Mouse (Mus musculus): ENCODE measurements around the gene Nudt16l1. TPM values are rescaled to one million over a fixed set of nuclear protein-coding genes. Genes with fewer than 3 reads are reported as not detected.

Gene Nudt16l1
- polyA plus RNA-seq, 1 experiment: 46.1 TPM

- peaks cover 25% of the 10 kb centered on the region for H3K36me3 ChIP-seq (ENCODE audit: control insufficient read depth, insufficient read depth)
- H3K79me2 ChIP-seq (ENCODE audit: control insufficient read depth, insufficient read depth): peaks cover 7% of the 10 kb centered on the region
Observed at GRCm38 (mm10) chr16:4937351-4938190, 990 bp upstream of the Nudt16l1 start.

GRCm38 (mm10) chr16:4938989-4939388 lies 428 bp downstream of the Nudt16l1 start:
- Histone ChIP-seq H3K27me3 (ENCODE audit: control insufficient read depth, insufficient read depth, insufficient read length) (no peaks in the 10 kb centered on the region), H3ac (ENCODE audit: control insufficient read depth, insufficient read length) (peak overlapping the region; percentile 35), H3K36me3 (ENCODE audit: control insufficient read depth, insufficient read depth) (peaks cover 19% of the 10 kb centered on the region), H3K79me2 (ENCODE audit: control insufficient read depth, insufficient read depth) (peaks cover 7% of the 10 kb centered on the region), H3K4me2 (ENCODE audit: low read depth) (peak overlapping the region; percentile 73), H3K4me3 (peak overlapping the region; percentile 87)
- no peak for TF ChIP-seq MYOD1 (IDR thresholded peaks at IDR 0.05; ENCODE audit: control insufficient read depth in 1 of 3, insufficient read length in 2 of 3, low read depth in 2 of 3)
- no peak for TF ChIP-seq TCF3 (IDR thresholded peaks at IDR 0.05; ENCODE audit: insufficient read length, low read depth)
- no peak for TF ChIP-seq SRF (IDR thresholded peaks at IDR 0.05; ENCODE audit: control insufficient read depth, insufficient read length, low read depth)
- TF ChIP-seq POLR2A (IDR thresholded peaks at IDR 0.05; ENCODE audit: insufficient read length, low read depth): peak; percentile 91
- no peak for TF ChIP-seq REST (IDR thresholded peaks at IDR 0.05; ENCODE audit: insufficient read depth, insufficient read length)
- peak; percentile 99 for TF ChIP-seq POLR2AphosphoS2 (IDR thresholded peaks at IDR 0.05; ENCODE audit: insufficient read length, low read depth)
- no peak for TF ChIP-seq MAX (IDR thresholded peaks at IDR 0.05; ENCODE audit: low read depth)
- TF ChIP-seq E2F4 (IDR thresholded peaks at IDR 0.05; ENCODE audit: insufficient read depth): no peak
- TF ChIP-seq TCF12 (IDR thresholded peaks at IDR 0.05; ENCODE audit: insufficient read depth, poor library complexity, severe bottlenecking): no peak

More at GRCm38 (mm10) chr16:4937351-4938190, 990 bp upstream of the Nudt16l1 start:
- no peak overlapping the region for H3K4me3 ChIP-seq
- H3K4me2 ChIP-seq (ENCODE audit: low read depth): no peak overlapping the region
- TF ChIP-seq MYOG (IDR thresholded peaks at IDR 0.05; ENCODE audit: control insufficient read depth in 1 of 3, insufficient read depth in 1 of 3, insufficient read length in 2 of 3, low read depth in 2 of 3) (no peak), USF1 (IDR thresholded peaks at IDR 0.05; ENCODE audit: low read depth) (no peak), CEBPB (IDR thresholded peaks at IDR 0.05; ENCODE audit: insufficient read depth, poor library complexity, severe bottlenecking) (no peak), MAX (IDR thresholded peaks at IDR 0.05; ENCODE audit: low read depth) (no peak), POLR2AphosphoS2 (IDR thresholded peaks at IDR 0.05; ENCODE audit: insufficient read length, low read depth) (no peak), SRF (IDR thresholded peaks at IDR 0.05; ENCODE audit: control insufficient read depth, insufficient read length, low read depth) (no peak), MYOD1 (IDR thresholded peaks at IDR 0.05; ENCODE audit: control insufficient read depth in 1 of 3, insufficient read length in 2 of 3, low read depth in 2 of 3) (no peak), TCF3 (IDR thresholded peaks at IDR 0.05; ENCODE audit: insufficient read length, low read depth) (no peak), TCF12 (IDR thresholded peaks at IDR 0.05; ENCODE audit: insufficient read depth, poor library complexity, severe bottlenecking) (no peak), REST (IDR thresholded peaks at IDR 0.05; ENCODE audit: insufficient read depth, insufficient read length) (no peak), POLR2A (IDR thresholded peaks at IDR 0.05; ENCODE audit: insufficient read length, low read depth) (no peak), E2F4 (IDR thresholded peaks at IDR 0.05; ENCODE audit: insufficient read depth) (no peak)
- no peak overlapping the region for H3ac ChIP-seq (ENCODE audit: control insufficient read depth, insufficient read length)
- H3K27me3 ChIP-seq (ENCODE audit: control insufficient read depth, insufficient read depth, insufficient read length): no peaks in the 10 kb centered on the region

GRCm38 (mm10) chr16:4939412-4939811 lies 851 bp downstream of the Nudt16l1 start:
- H3K36me3 ChIP-seq (ENCODE audit: control insufficient read depth, insufficient read depth): peaks cover 23% of the 10 kb centered on the region

GRCm38 (mm10) chr16:4940311-4940850 lies 1.8 kb downstream of the Nudt16l1 start:
- TF ChIP-seq POLR2AphosphoS2 (IDR thresholded peaks at IDR 0.05; ENCODE audit: insufficient read length, low read depth) (no peak), USF1 (IDR thresholded peaks at IDR 0.05; ENCODE audit: low read depth) (no peak), TCF12 (IDR thresholded peaks at IDR 0.05; ENCODE audit: insufficient read depth, poor library complexity, severe bottlenecking) (no peak), SRF (IDR thresholded peaks at IDR 0.05; ENCODE audit: control insufficient read depth, insufficient read length, low read depth) (no peak), E2F4 (IDR thresholded peaks at IDR 0.05; ENCODE audit: insufficient read depth) (no peak), MYOD1 (IDR thresholded peaks at IDR 0.05; ENCODE audit: control insufficient read depth in 1 of 3, insufficient read length in 2 of 3, low read depth in 2 of 3) (no peak), CEBPB (IDR thresholded peaks at IDR 0.05; ENCODE audit: insufficient read depth, poor library complexity, severe bottlenecking) (no peak), POLR2A (IDR thresholded peaks at IDR 0.05; ENCODE audit: insufficient read length, low read depth) (no peak), MYOG (IDR thresholded peaks at IDR 0.05; ENCODE audit: control insufficient read depth in 1 of 3, insufficient read depth in 1 of 3, insufficient read length in 2 of 3, low read depth in 2 of 3) (no peak), TCF3 (IDR thresholded peaks at IDR 0.05; ENCODE audit: insufficient read length, low read depth) (no peak), MAX (IDR thresholded peaks at IDR 0.05; ENCODE audit: low read depth) (no peak), REST (IDR thresholded peaks at IDR 0.05; ENCODE audit: insufficient read depth, insufficient read length) (no peak)

More at GRCm38 (mm10) chr16:4939412-4939811, 851 bp downstream of the Nudt16l1 start:
- Histone ChIP-seq H3K4me2 (ENCODE audit: low read depth) (peak overlapping the region; percentile 73), H3ac (ENCODE audit: control insufficient read depth, insufficient read length) (peak overlapping the region; percentile 35), H3K79me2 (ENCODE audit: control insufficient read depth, insufficient read depth) (peaks cover 7% of the 10 kb centered on the region), H3K4me3 (peak overlapping the region; percentile 87), H3K27me3 (ENCODE audit: control insufficient read depth, insufficient read depth, insufficient read length) (no peaks in the 10 kb centered on the region)
- TF ChIP-seq CEBPB (IDR thresholded peaks at IDR 0.05; ENCODE audit: insufficient read depth, poor library complexity, severe bottlenecking): no peak
- peak in 1 of 3 experiments; percentile 26 for TF ChIP-seq MYOD1 (IDR thresholded peaks at IDR 0.05; ENCODE audit: control insufficient read depth in 1 of 3, insufficient read length in 2 of 3, low read depth in 2 of 3)
- TF ChIP-seq TCF12 (IDR thresholded peaks at IDR 0.05; ENCODE audit: insufficient read depth, poor library complexity, severe bottlenecking): no peak
- TF ChIP-seq POLR2A (IDR thresholded peaks at IDR 0.05; ENCODE audit: insufficient read length, low read depth): peak; percentile 53
- TF ChIP-seq MYOG (IDR thresholded peaks at IDR 0.05; ENCODE audit: control insufficient read depth in 1 of 3, insufficient read depth in 1 of 3, insufficient read length in 2 of 3, low read depth in 2 of 3): peak in 2 of 3 experiments; percentile 3 to 60
- TF ChIP-seq USF1 (IDR thresholded peaks at IDR 0.05; ENCODE audit: low read depth): no peak
- TF ChIP-seq POLR2AphosphoS2 (IDR thresholded peaks at IDR 0.05; ENCODE audit: insufficient read length, low read depth): peak; percentile 89
- no peak for TF ChIP-seq TCF3 (IDR thresholded peaks at IDR 0.05; ENCODE audit: insufficient read length, low read depth)
- TF ChIP-seq E2F4 (IDR thresholded peaks at IDR 0.05; ENCODE audit: insufficient read depth): no peak
- TF ChIP-seq MAX (IDR thresholded peaks at IDR 0.05; ENCODE audit: low read depth): no peak
- no peak for TF ChIP-seq REST (IDR thresholded peaks at IDR 0.05; ENCODE audit: insufficient read depth, insufficient read length)
- peak; percentile 27 for TF ChIP-seq SRF (IDR thresholded peaks at IDR 0.05; ENCODE audit: control insufficient read depth, insufficient read length, low read depth)

More at GRCm38 (mm10) chr16:4940311-4940850, 1.8 kb downstream of the Nudt16l1 start:
- Histone ChIP-seq H3K4me3 (no peak overlapping the region), H3K27me3 (ENCODE audit: control insufficient read depth, insufficient read depth, insufficient read length) (no peaks in the 10 kb centered on the region), H3K79me2 (ENCODE audit: control insufficient read depth, insufficient read depth) (peaks cover 7% of the 10 kb centered on the region), H3K4me2 (ENCODE audit: low read depth) (no peak overlapping the region), H3K36me3 (ENCODE audit: control insufficient read depth, insufficient read depth) (peaks cover 31% of the 10 kb centered on the region), H3ac (ENCODE audit: control insufficient read depth, insufficient read length) (no peak overlapping the region)

All from myocyte (in vitro differentiated cells).